Mouse (Mus musculus): ENCODE results near the gene Sdr42e1. TPM values are rescaled to one million over a fixed set of nuclear protein-coding genes. Genes with fewer than 3 reads are reported as not detected.

Gene Sdr42e1
- total and polyA plus RNA-seq, 2 experiments from 2014 or later: 3.3 to 5.9 TPM

- ATAC-seq (ENCODE audit: low FRiP score): no peak
- H3K27me3 ChIP-seq (ENCODE audit: insufficient read depth, low read length): no peaks in the 10 kb centered on the region
- WGBS: 91% methylated on average over 4 of the region's 4 CpGs
- no peaks in the 10 kb centered on the region for H3K4me1 ChIP-seq (ENCODE audit: insufficient read depth, low read length)
- no peaks in the 10 kb centered on the region for H3K9me3 ChIP-seq (ENCODE audit: low read length)
- H3K4me3 ChIP-seq (ENCODE audit: low read depth, low read length): no peak overlapping the region
- H3K9ac ChIP-seq (replicated peaks; ENCODE audit: low read length, poor library complexity, severe bottlenecking): no peak overlapping the region
- no peak overlapping the region for H3K27ac ChIP-seq (ENCODE audit: low read depth, low read length)
- no peaks in the 10 kb centered on the region for H3K36me3 ChIP-seq (ENCODE audit: insufficient read depth, low read length)
- H3K4me2 ChIP-seq (ENCODE audit: low read depth, low read length, poor library complexity, severe bottlenecking): no peak overlapping the region
- no peak for TF ChIP-seq CTCF (IDR thresholded peaks at IDR 0.05)
- no peak for DNase-seq (ENCODE audit: low spot score)
These were observed 18.6 kb upstream of the Sdr42e1 start for GRCm38 (mm10) chr8:117692131-117692530.

- Histone ChIP-seq H3K4me3 (ENCODE audit: low read depth, low read length) (no peak overlapping the region), H3K4me2 (ENCODE audit: low read depth, low read length, poor library complexity, severe bottlenecking) (no peak overlapping the region), H3K27ac (ENCODE audit: low read depth, low read length) (no peak overlapping the region), H3K9me3 (ENCODE audit: low read length) (no peaks in the 10 kb centered on the region), H3K36me3 (ENCODE audit: insufficient read depth, low read length) (no peaks in the 10 kb centered on the region), H3K9ac (replicated peaks; ENCODE audit: low read length, poor library complexity, severe bottlenecking) (no peak overlapping the region), H3K4me1 (ENCODE audit: insufficient read depth, low read length) (no peaks in the 10 kb centered on the region), H3K27me3 (ENCODE audit: insufficient read depth, low read length) (no peaks in the 10 kb centered on the region)
- no peak for ATAC-seq (ENCODE audit: low FRiP score)
- 88% methylated on average over 7 of the region's 7 CpGs for WGBS
- TF ChIP-seq CTCF (IDR thresholded peaks at IDR 0.05): no peak
- DNase-seq (ENCODE audit: low spot score): no peak
These were observed 14.4 kb upstream of the Sdr42e1 start for GRCm38 (mm10) chr8:117687890-117688289.

- Histone ChIP-seq H3K4me3 (ENCODE audit: low read depth, low read length) (no peak overlapping the region), H3K4me2 (ENCODE audit: low read depth, low read length, poor library complexity, severe bottlenecking) (no peak overlapping the region), H3K9ac (replicated peaks; ENCODE audit: low read length, poor library complexity, severe bottlenecking) (no peak overlapping the region), H3K4me1 (ENCODE audit: insufficient read depth, low read length) (no peaks in the 10 kb centered on the region), H3K36me3 (ENCODE audit: insufficient read depth, low read length) (no peaks in the 10 kb centered on the region), H3K9me3 (ENCODE audit: low read length) (no peaks in the 10 kb centered on the region), H3K27me3 (ENCODE audit: insufficient read depth, low read length) (no peaks in the 10 kb centered on the region), H3K27ac (ENCODE audit: low read depth, low read length) (no peak overlapping the region)
- ATAC-seq (ENCODE audit: low FRiP score) (no peak), DNase-seq (ENCODE audit: low spot score) (no peak)
- TF ChIP-seq CTCF (IDR thresholded peaks at IDR 0.05): no peak
- WGBS: 79% methylated on average over 11 of the region's 11 CpGs
These were observed 11.0 kb upstream of the Sdr42e1 start for GRCm38 (mm10) chr8:117684504-117684903.

- Histone ChIP-seq H3K9ac (replicated peaks; ENCODE audit: low read length, poor library complexity, severe bottlenecking) (no peak overlapping the region), H3K27me3 (ENCODE audit: insufficient read depth, low read length) (no peaks in the 10 kb centered on the region), H3K36me3 (ENCODE audit: insufficient read depth, low read length) (no peaks in the 10 kb centered on the region), H3K27ac (ENCODE audit: low read depth, low read length) (no peak overlapping the region), H3K4me2 (ENCODE audit: low read depth, low read length, poor library complexity, severe bottlenecking) (no peak overlapping the region), H3K4me3 (ENCODE audit: low read depth, low read length) (no peak overlapping the region), H3K9me3 (ENCODE audit: low read length) (no peaks in the 10 kb centered on the region), H3K4me1 (ENCODE audit: insufficient read depth, low read length) (no peaks in the 10 kb centered on the region)
- DNase-seq (ENCODE audit: low spot score) (no peak), ATAC-seq (ENCODE audit: low FRiP score) (no peak)
- 86% methylated on average over 10 of the region's 10 CpGs for WGBS
- no peak for TF ChIP-seq CTCF (IDR thresholded peaks at IDR 0.05)
These were observed 10.5 kb upstream of the Sdr42e1 start for GRCm38 (mm10) chr8:117683925-117684472.

- Histone ChIP-seq H3K9me3 (ENCODE audit: low read length) (no peaks in the 10 kb centered on the region), H3K27me3 (ENCODE audit: insufficient read depth, low read length) (no peaks in the 10 kb centered on the region), H3K4me2 (ENCODE audit: low read depth, low read length, poor library complexity, severe bottlenecking) (no peak overlapping the region), H3K9ac (replicated peaks; ENCODE audit: low read length, poor library complexity, severe bottlenecking) (no peak overlapping the region), H3K36me3 (ENCODE audit: insufficient read depth, low read length) (no peaks in the 10 kb centered on the region), H3K4me3 (ENCODE audit: low read depth, low read length) (no peak overlapping the region), H3K4me1 (ENCODE audit: insufficient read depth, low read length) (no peaks in the 10 kb centered on the region), H3K27ac (ENCODE audit: low read depth, low read length) (no peak overlapping the region)
- no peak for DNase-seq (ENCODE audit: low spot score)
- TF ChIP-seq CTCF (IDR thresholded peaks at IDR 0.05): no peak
- no peak for ATAC-seq (ENCODE audit: low FRiP score)
- 84% methylated on average over 4 of the region's 4 CpGs for WGBS
These were observed 5.2 kb upstream of the Sdr42e1 start for GRCm38 (mm10) chr8:117678650-117679049.

- DNase-seq (ENCODE audit: low spot score) (no peak), ATAC-seq (ENCODE audit: low FRiP score) (no peak)
- Histone ChIP-seq H3K36me3 (ENCODE audit: insufficient read depth, low read length) (no peaks in the 10 kb centered on the region), H3K27me3 (ENCODE audit: insufficient read depth, low read length) (no peaks in the 10 kb centered on the region), H3K4me2 (ENCODE audit: low read depth, low read length, poor library complexity, severe bottlenecking) (no peak overlapping the region), H3K4me1 (ENCODE audit: insufficient read depth, low read length) (no peaks in the 10 kb centered on the region), H3K9me3 (ENCODE audit: low read length) (no peaks in the 10 kb centered on the region), H3K27ac (ENCODE audit: low read depth, low read length) (no peak overlapping the region), H3K4me3 (ENCODE audit: low read depth, low read length) (no peak overlapping the region), H3K9ac (replicated peaks; ENCODE audit: low read length, poor library complexity, severe bottlenecking) (no peak overlapping the region)
- TF ChIP-seq CTCF (IDR thresholded peaks at IDR 0.05): no peak
- WGBS: 86% methylated on average over 8 of the region's 8 CpGs
These were observed 3.5 kb upstream of the Sdr42e1 start for GRCm38 (mm10) chr8:117677011-117677410.
